Mouse (Mus musculus) limb, embryonic 14.5 days (tissue): ENCODE data around the gene Fam219a. TPM values are rescaled to one million over a fixed set of nuclear protein-coding genes. Genes with fewer than 3 reads are reported as not detected.

Experiments used
- ATAC-seq: fragments of 200-750 bp; cut with Nextera tagmentation; 2 replicates; pipeline ENCODE4 v1.8.0; 2017; ENCODE audit warnings: low read depth, moderate number of reproducible peaks, moderate TSS enrichment; ENCODE audit not compliant: low FRiP score
- DNase-seq: peaks from one replicate; pipeline ENCODE4 v3.0.0-alpha.2; 2015; ENCODE audit warnings: low spot score
- H3K27ac ChIP-seq: fragments of 300-500 bp; sonication (generic); replicated peaks from 2 replicates; pipeline ENCODE4 v1.5.1; 2014; ENCODE audit warnings: low read depth, mild to moderate bottlenecking, low read length, moderate library complexity, mixed read lengths
- H3K27me3 ChIP-seq: fragments of 300-500 bp; sonication (generic); 2 replicates; pipeline ENCODE4 v1.6.1; 2014; ENCODE audit warnings: low read length, mixed read lengths; ENCODE audit not compliant: control insufficient read depth, insufficient read depth
- H3K36me3 ChIP-seq: fragments of 300-500 bp; sonication (generic); 2 replicates; pipeline ENCODE4 v1.6.1; 2014; ENCODE audit warnings: mild to moderate bottlenecking, low read length, moderate library complexity, mixed read lengths; ENCODE audit not compliant: control insufficient read depth, insufficient read depth
- H3K4me1 ChIP-seq: fragments of 300-500 bp; sonication (generic); 2 replicates; pipeline ENCODE4 v1.6.1; 2014; ENCODE audit warnings: antibody characterized with exemption, low read length, mixed read lengths; ENCODE audit not compliant: control insufficient read depth, insufficient read depth
- H3K4me2 ChIP-seq: fragments of 300-500 bp; sonication (generic); replicated peaks from 2 replicates; pipeline ENCODE4 v1.6.1; 2014; ENCODE audit warnings: low read depth, mild to moderate bottlenecking, low read length, moderate library complexity; ENCODE audit not compliant: severe bottlenecking
- H3K4me3 ChIP-seq: fragments of 300-500 bp; sonication (generic); replicated peaks from 2 replicates; pipeline ENCODE4 v1.5.1; 2014; ENCODE audit warnings: low read length
- H3K9ac ChIP-seq: fragments of 300-500 bp; sonication (generic); 2 replicates; pipeline ENCODE4 v1.6.1; 2014; ENCODE audit warnings: mild to moderate bottlenecking, low read depth, low read length, moderate library complexity; ENCODE audit not compliant: severe bottlenecking
- H3K9me3 ChIP-seq: fragments of 300-500 bp; sonication (generic); 2 replicates; pipeline ENCODE4 v1.6.1; 2016; ENCODE audit warnings: low read length; ENCODE audit not compliant: control insufficient read depth
- POLR2A ChIP-seq: fragments of 200-500 bp; IDR thresholded peaks from 2 replicates; pipeline ENCODE4 v1.8.0; 2012; ENCODE audit warnings: inconsistent platforms, mild to moderate bottlenecking, moderate library complexity, borderline replicate concordance; ENCODE audit not compliant: insufficient read depth, insufficient read length; ENCODE audit errors: extremely low read depth
- WGBS: fragments of 180-500 bp; shearing (Covaris S2); extraction: QIAGEN DNeasy Blood & Tissue Kit; methylation state at CpG from one replicate; pipeline ENCODE4 v1.1.7; 2014; 5-methylcytosine and 5-hydroxymethylcytosine counted together
- polyA plus RNA-seq, 2 experiments: library from polyadenylated mRNA; depleted of rRNA in 1 of 2; stranded (reverse) in 1 of 2; unstranded in 1 of 2; fragments of >200 nt; fragmentation: Nextera tagmentation in 1 of 2; extraction: Ambion mirVana in 1 of 2; gene quantifications; 2 replicates each; pipeline versions ENCODE4 v1.2.1 to v1.2.3; 2012 to 2014

The Fam219a gene
- polyA plus RNA-seq, 2 experiments: 2.4 to 13.7 TPM

GRCm38 (mm10) chr4:41506156-41506555 is 63.2 kb downstream of the Fam219a start:
- Histone ChIP-seq H3K4me2 (peak overlapping the region; percentile 81; the same call in 1 of the 2 replicates), H3K9me3 (no peaks in the 10 kb centered on the region), H3K4me3 (0 out of 2 replicates have a peak overlapping the region, but pooled peaks have one; percentile 48), H3K36me3 (no peaks in the 10 kb centered on the region), H3K27me3 (peaks cover 13% of the 10 kb centered on the region), H3K9ac (no peak overlapping the region), H3K4me1 (peaks cover 13% of the 10 kb centered on the region), H3K27ac (no peak overlapping the region)
- 13% methylated on average over 13 of the region's 13 CpGs for WGBS
- ATAC-seq: no peak
- DNase-seq: no peak
- no peak for TF ChIP-seq POLR2A

- Histone ChIP-seq H3K9ac (no peak overlapping the region), H3K27me3 (peaks cover 23% of the 10 kb centered on the region), H3K27ac (no peak overlapping the region), H3K4me2 (no peak overlapping the region), H3K4me3 (no peak overlapping the region), H3K36me3 (no peaks in the 10 kb centered on the region), H3K9me3 (no peaks in the 10 kb centered on the region), H3K4me1 (peaks cover 13% of the 10 kb centered on the region)
- ATAC-seq: no peak
- no peak for TF ChIP-seq POLR2A
- 58% methylated on average over 11 of the region's 11 CpGs for WGBS
- DNase-seq: no peak
Observed at GRCm38 (mm10) chr4:41505131-41505551, 64.2 kb downstream of the Fam219a start.

DNA sequence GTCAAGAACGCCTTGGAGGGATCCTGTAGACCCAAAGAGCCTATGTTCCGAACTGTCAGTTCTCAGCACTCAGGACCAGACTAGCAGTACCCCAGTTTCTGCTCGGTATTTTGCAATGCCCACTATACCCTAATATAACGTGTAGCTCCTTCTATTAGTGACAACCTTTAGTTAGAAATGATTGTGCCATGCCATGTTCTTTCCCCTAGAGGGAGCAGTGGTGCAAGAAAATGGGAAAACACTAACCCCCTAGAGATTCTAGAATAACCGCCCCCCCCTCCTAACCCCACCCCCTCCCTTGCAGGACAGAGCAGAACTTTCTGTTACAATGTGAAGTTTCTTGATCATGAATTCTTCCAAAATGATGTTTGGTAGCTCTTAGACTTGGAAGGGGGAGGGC is 65.0 kb downstream of the Fam219a start:
- no peak overlapping the region for H3K27ac ChIP-seq
- ATAC-seq (no peak), DNase-seq (no peak)
- H3K9ac ChIP-seq: no peak overlapping the region
- H3K4me1 ChIP-seq: peaks cover 13% of the 10 kb centered on the region
- no peak overlapping the region for H3K4me2 ChIP-seq
- WGBS: 72% methylated on average over 5 of the region's 5 CpGs
- peaks cover 31% of the 10 kb centered on the region for H3K27me3 ChIP-seq
- TF ChIP-seq POLR2A: no peak
- H3K4me3 ChIP-seq: no peak overlapping the region
- H3K9me3 ChIP-seq: no peaks in the 10 kb centered on the region
- no peaks in the 10 kb centered on the region for H3K36me3 ChIP-seq

- 6% methylated on average over 17 of the region's 18 CpGs for WGBS
- no peaks in the 10 kb centered on the region for H3K9me3 ChIP-seq
- ATAC-seq (peak; percentile 90), DNase-seq (peak; percentile 95)
- H3K36me3 ChIP-seq: no peaks in the 10 kb centered on the region
- 0 out of 2 replicates have a peak within 1 kb of the TSS, but pooled peaks have one; percentile 26 for H3K27ac ChIP-seq
- peaks cover 19% of the 10 kb centered on the region for H3K4me1 ChIP-seq
- peak within 1 kb of the TSS; percentile 60 for H3K4me2 ChIP-seq
- peak within 1 kb of the TSS; percentile 36 for H3K4me3 ChIP-seq
- peak within 1 kb of the TSS; percentile 43 for H3K9ac ChIP-seq
- TF ChIP-seq POLR2A: no peak
- peaks cover 44% of the 10 kb centered on the region for H3K27me3 ChIP-seq
Observed at GRCm38 (mm10) chr4:41502986-41503412, 66.3 kb downstream of the Fam219a start, which contains the start of gene AI464131. Gene AI464131, minus strand, starts transcription at chr4:41503076.

DNA sequence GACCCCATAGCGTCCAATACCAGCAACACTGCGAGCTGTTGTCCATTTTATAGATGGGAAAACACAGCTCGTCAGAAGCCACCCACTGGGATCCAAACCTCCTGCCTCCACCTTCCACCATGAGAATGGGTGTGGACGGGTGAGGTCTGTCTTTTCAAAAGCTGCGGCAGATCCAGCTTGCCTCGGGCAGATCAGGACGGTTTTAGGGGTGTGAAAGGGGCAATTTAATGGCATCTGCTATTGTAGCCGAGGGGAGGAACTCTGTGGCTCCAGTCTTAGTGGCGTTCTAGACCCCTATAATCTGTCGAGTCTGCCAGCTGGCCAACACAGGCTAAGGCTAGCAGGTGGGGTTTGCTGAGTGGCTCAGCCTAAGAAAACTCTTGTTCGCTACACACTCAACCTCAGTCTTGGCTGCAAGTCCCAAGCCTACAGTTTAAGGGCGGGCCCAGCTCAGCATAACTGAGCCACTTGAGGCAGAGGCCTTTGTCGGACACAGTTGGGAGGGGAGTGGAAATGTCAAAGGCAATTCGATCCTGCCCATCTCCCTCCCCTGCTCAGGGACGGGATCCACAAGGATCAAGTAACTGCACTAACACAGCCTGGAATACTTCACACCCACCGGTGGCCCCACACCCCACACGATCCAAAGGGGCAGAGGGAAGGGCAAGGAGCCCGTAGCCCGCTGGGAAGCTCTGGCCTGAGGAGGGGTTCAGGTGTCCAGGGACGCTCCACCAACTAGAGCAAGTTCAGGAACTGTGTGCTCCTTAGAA is 67.0 kb downstream of the Fam219a start:
- Histone ChIP-seq H3K36me3 (no peaks in the 10 kb centered on the region), H3K4me2 (peak overlapping the region; percentile 60), H3K4me1 (peaks cover 25% of the 10 kb centered on the region), H3K9me3 (no peaks in the 10 kb centered on the region), H3K27me3 (peaks cover 51% of the 10 kb centered on the region), H3K9ac (peak overlapping the region; percentile 43), H3K27ac (0 out of 2 replicates have a peak overlapping the region, but pooled peaks have one; percentile 26), H3K4me3 (peak overlapping the region; percentile 36)
- no peak for TF ChIP-seq POLR2A
- peak; percentile 34 for ATAC-seq
- no peak for DNase-seq
- WGBS: 6% methylated on average over 20 of the region's 20 CpGs
